Mouse (Mus musculus) midbrain, embryonic 15.5 days (tissue): ENCODE data around the gene 9930021J03Rik. TPM values are rescaled to one million over a fixed set of nuclear protein-coding genes. Genes with fewer than 3 reads are reported as not detected.

Experiments
- ATAC-seq: fragments of 200-750 bp; cut with Nextera tagmentation; replicated peaks from 2 replicates; pipeline ENCODE4 v1.8.0; 2017; ENCODE audit warnings: moderate TSS enrichment
- H3K27ac ChIP-seq: fragments of 300-500 bp; sonication (generic); 2 replicates; pipeline ENCODE4 v1.5.1; 2015; ENCODE audit warnings: mild to moderate bottlenecking, inconsistent platforms
- H3K27me3 ChIP-seq: fragments of 300-500 bp; sonication (generic); replicated peaks from 2 replicates; pipeline ENCODE4 v1.6.1; 2015; ENCODE audit warnings: inconsistent platforms
- H3K36me3 ChIP-seq: fragments of 300-500 bp; sonication (generic); replicated peaks from 2 replicates; pipeline ENCODE4 v1.6.1; 2015; ENCODE audit warnings: inconsistent platforms
- H3K4me1 ChIP-seq: fragments of 300-500 bp; sonication (generic); 2 replicates; pipeline ENCODE4 v1.6.1; 2015; ENCODE audit warnings: inconsistent platforms
- H3K4me2 ChIP-seq: fragments of 300-500 bp; sonication (generic); 2 replicates; pipeline ENCODE4 v1.6.1; 2015; ENCODE audit warnings: inconsistent platforms, mild to moderate bottlenecking, moderate library complexity
- H3K4me3 ChIP-seq: fragments of 300-500 bp; sonication (generic); 2 replicates; pipeline ENCODE4 v1.5.1; 2015; ENCODE audit warnings: mild to moderate bottlenecking, inconsistent platforms
- H3K9ac ChIP-seq: fragments of 300-500 bp; sonication (generic); 2 replicates; pipeline ENCODE4 v1.6.1; 2015; ENCODE audit warnings: mild to moderate bottlenecking, inconsistent platforms
- H3K9me3 ChIP-seq: fragments of 300-500 bp; sonication (generic); 2 replicates; pipeline ENCODE4 v1.6.1; 2016; ENCODE audit warnings: inconsistent platforms
- WGBS: fragments of 180-500 bp; shearing (Covaris S2); methylation state at CpG from one replicate; pipeline ENCODE4 v1.1.7; 2015; ENCODE audit warnings: mixed read lengths; 5-methylcytosine and 5-hydroxymethylcytosine counted together
- polyA plus RNA-seq: library from polyadenylated mRNA; unstranded; fragments of >200 nt; fragmentation: Nextera tagmentation; extraction: Ambion mirVana; gene quantifications from 2 replicates; pipeline ENCODE4 v1.2.1, GENCODE M21; 2015

Gene 9930021J03Rik
- polyA plus RNA-seq, 1 experiment from 2014 or later: 7.5 TPM

DNA sequence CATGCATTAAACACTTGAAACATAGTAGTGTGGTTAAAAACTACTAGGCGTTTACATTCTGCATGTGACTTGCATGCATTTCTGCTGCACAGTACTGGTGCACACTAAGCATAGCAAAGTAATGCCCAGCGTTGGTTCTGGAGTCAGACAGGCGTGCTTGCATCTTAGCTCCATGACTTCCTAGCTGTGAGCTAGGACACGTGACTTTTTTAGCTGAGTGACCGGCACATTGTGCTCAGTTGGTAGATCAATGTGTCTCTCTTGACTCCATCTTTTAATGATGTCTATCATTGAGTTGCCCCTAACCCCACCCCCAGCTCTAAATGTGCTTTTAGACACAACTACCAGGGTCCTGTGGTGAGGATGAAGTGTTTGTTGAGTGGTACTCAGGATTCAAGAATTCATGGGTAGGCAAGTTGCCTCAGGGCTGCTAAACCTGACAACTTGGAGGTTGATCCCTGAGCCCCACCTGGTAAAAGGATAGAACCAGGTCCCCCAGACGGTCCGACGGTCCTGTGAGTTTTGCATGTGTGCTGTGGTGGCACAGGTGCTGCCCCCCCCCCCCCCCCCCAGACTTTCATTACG lies 98.4 kb downstream of the 9930021J03Rik start:
- Histone ChIP-seq H3K9ac (no peak overlapping the region), H3K27me3 (no peaks in the 10 kb centered on the region), H3K4me1 (no peaks in the 10 kb centered on the region), H3K9me3 (no peaks in the 10 kb centered on the region), H3K36me3 (no peaks in the 10 kb centered on the region), H3K4me3 (no peak overlapping the region), H3K27ac (no peak overlapping the region), H3K4me2 (no peak overlapping the region)
- no peak for ATAC-seq
- 91% methylated on average over 9 of the region's 9 CpGs for WGBS

DNA sequence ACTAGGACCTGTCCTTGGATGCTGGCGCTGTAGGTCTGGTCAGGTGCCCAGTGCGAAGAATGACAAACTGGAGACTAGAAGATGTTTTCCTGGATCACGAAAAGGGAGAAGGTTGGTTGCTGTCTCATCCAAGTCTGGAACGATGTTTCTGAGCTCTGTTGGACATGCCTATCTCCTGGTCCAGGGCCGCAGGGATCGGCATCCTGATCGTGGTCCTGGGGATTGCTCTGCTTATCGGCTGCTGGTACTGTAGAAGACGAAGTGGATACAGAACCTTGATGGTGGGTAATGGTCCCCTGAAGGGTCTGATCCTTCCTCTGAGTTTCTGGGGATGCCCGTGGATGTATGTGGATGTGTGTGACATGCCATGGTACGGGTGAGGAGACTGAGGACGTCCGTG lies 101.4 kb downstream of the 9930021J03Rik start:
- ATAC-seq: no peak
- H3K4me2 ChIP-seq: no peak overlapping the region
- WGBS: 94% methylated on average over 13 of the region's 13 CpGs
- no peaks in the 10 kb centered on the region for H3K4me1 ChIP-seq
- H3K4me3 ChIP-seq: no peak overlapping the region
- H3K27me3 ChIP-seq: no peaks in the 10 kb centered on the region
- H3K27ac ChIP-seq: no peak overlapping the region
- H3K36me3 ChIP-seq: no peaks in the 10 kb centered on the region
- H3K9me3 ChIP-seq: no peaks in the 10 kb centered on the region
- no peak overlapping the region for H3K9ac ChIP-seq

DNA sequence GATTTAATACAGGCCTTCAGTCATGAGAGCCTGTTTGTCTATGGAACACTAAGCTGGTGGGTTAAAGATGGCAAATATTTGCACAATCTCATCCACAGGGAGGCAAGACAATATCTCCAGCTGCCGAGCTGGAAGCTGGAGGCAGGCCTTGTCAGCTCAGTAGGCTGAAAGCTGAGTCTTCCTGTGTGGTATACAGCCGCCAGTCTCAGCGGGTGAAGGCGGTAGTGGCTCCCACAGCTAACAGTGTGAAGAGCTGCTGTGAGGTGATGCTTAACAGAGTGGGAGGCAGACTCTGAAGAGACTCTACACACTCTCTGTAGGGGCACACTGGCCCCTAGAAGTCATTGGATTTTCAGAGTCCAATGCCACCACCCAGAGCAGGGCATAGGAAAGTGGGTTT lies 104.1 kb downstream of the 9930021J03Rik start:
- Histone ChIP-seq H3K27me3 (no peaks in the 10 kb centered on the region), H3K4me2 (no peak overlapping the region), H3K4me3 (no peak overlapping the region), H3K9me3 (no peaks in the 10 kb centered on the region), H3K4me1 (no peaks in the 10 kb centered on the region), H3K36me3 (no peaks in the 10 kb centered on the region), H3K27ac (no peak overlapping the region), H3K9ac (no peak overlapping the region)
- no peak for ATAC-seq
- whole genome bisulfite sequencing: 70% methylated on average over 4 of the region's 4 CpGs

DNA sequence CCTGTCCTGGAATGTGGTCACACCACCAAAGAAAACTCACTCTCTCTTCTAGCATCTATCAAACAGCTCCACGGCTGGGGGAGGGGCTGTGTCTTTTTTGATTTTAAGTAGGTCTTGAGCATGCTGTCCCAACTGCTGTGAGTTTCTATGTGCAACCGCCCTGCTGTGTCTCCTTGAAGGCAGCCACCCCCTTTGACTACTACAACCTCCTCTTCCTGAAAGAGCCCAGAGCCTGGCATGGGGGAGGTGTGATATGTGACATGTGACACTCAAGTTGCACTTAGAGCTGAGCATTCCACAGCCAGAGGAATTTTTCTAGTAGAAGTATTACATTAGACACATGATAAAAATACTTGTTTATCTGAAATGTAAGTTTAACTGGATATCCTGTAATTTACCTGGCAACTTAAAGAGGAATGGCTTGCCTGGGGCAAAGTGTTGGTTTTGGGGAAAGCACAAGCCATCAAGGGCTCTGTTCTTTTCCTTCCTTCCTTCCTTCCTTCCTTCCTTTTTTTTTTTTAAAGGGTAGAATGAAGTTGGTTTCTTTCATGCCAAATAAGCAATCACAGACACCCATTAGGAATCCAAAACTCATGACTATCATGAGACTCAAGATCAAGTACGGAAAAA lies 108.4 kb downstream of the 9930021J03Rik start, which contains the start of gene Mlana:
Gene Mlana (plus strand): TSS at position 580 of the 630 bp plus-strand sequence.
- no peak for ATAC-seq
- no peak within 1 kb of the TSS for H3K4me3 ChIP-seq
- no peak within 1 kb of the TSS for H3K27ac ChIP-seq
- H3K36me3 ChIP-seq: no peaks in the 10 kb centered on the region
- H3K27me3 ChIP-seq: no peaks in the 10 kb centered on the region
- H3K9ac ChIP-seq: no peak within 1 kb of the TSS
- no peaks in the 10 kb centered on the region for H3K9me3 ChIP-seq
- no peak within 1 kb of the TSS for H3K4me2 ChIP-seq
- H3K4me1 ChIP-seq: no peaks in the 10 kb centered on the region
- 56% methylated on average over 3 of the region's 3 CpGs for WGBS

DNA sequence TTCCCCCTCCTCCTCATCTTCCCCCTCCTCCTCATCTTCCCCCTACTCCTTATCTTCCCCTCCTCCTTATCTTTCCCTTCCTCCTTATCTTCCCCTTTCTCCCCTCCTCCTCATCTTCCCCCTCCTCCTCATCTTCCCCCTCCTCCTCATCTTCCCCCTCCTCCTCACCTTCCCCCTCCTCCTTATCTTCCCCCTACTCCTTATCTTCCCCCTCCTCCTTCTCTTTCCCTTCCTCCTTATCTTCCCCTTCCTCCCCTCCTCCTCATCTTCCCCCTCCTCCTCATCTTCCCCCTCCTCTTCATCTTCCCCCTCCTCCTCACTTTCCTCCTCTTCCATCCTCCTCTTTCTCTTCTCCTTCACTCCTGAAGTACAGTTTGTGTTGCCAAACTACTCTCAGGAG lies 108.9 kb downstream of the 9930021J03Rik start:
- Histone ChIP-seq H3K4me2 (no peak overlapping the region), H3K4me1 (no peaks in the 10 kb centered on the region), H3K9ac (no peak overlapping the region), H3K27ac (no peak overlapping the region), H3K4me3 (no peak overlapping the region), H3K9me3 (no peaks in the 10 kb centered on the region), H3K36me3 (no peaks in the 10 kb centered on the region), H3K27me3 (no peaks in the 10 kb centered on the region)
- no peak for ATAC-seq

DNA sequence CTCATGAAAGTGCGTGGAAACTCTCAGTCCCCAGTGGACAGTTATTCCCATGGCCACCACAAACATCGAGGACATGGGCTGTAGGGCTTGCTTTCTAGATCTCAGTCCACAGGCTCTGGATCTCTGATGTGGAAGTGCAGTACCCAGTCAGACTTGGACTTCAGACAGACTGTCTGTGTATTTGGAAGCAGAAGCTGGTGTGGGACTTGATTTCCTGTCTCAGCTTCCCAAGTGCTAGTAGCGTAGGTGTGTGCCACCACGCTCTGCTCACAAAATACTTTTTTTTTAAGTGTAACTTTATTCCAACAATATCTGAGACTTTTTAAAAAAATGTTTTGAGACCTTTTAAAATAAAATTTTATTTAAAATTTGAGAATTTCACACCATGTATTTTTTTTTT lies 109.5 kb downstream of the 9930021J03Rik start:
- ATAC-seq: no peak
- WGBS: 96% methylated on average over 4 of the region's 4 CpGs
- no peak overlapping the region for H3K4me2 ChIP-seq

DNA sequence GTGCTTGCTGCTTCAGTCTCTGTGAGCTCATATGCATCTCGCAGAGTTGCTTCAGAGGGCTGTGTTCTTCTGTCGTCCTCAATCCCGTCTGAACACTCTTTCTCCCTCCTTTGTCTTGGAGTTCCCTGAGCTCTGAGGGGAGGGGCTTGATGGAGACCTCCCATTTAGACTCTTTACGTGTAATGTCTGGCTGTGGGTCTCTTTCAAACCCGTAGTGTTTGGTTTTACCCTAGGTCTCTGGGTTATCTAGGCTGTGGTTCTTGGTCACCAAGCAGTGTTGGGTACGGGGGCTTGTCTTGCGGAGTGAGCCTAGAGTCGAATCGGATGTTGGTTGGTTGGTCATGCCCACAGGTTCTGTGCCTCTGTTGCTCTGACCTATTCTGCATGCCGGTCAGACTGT lies 110.7 kb downstream of the 9930021J03Rik start:
- no peak for ATAC-seq
- Histone ChIP-seq H3K9ac (no peak overlapping the region), H3K4me1 (no peaks in the 10 kb centered on the region), H3K4me3 (no peak overlapping the region), H3K9me3 (no peaks in the 10 kb centered on the region), H3K36me3 (no peaks in the 10 kb centered on the region), H3K4me2 (no peak overlapping the region), H3K27me3 (no peaks in the 10 kb centered on the region), H3K27ac (no peak overlapping the region)
- WGBS: 85% methylated on average over 10 of the region's 10 CpGs

More for the DNA sequence above, 109.5 kb downstream of the 9930021J03Rik start:
- no peak overlapping the region for H3K9ac ChIP-seq
- no peaks in the 10 kb centered on the region for H3K27me3 ChIP-seq
- no peak overlapping the region for H3K4me3 ChIP-seq
- no peak overlapping the region for H3K27ac ChIP-seq
- H3K4me1 ChIP-seq: no peaks in the 10 kb centered on the region
- H3K36me3 ChIP-seq: no peaks in the 10 kb centered on the region
- no peaks in the 10 kb centered on the region for H3K9me3 ChIP-seq

DNA sequence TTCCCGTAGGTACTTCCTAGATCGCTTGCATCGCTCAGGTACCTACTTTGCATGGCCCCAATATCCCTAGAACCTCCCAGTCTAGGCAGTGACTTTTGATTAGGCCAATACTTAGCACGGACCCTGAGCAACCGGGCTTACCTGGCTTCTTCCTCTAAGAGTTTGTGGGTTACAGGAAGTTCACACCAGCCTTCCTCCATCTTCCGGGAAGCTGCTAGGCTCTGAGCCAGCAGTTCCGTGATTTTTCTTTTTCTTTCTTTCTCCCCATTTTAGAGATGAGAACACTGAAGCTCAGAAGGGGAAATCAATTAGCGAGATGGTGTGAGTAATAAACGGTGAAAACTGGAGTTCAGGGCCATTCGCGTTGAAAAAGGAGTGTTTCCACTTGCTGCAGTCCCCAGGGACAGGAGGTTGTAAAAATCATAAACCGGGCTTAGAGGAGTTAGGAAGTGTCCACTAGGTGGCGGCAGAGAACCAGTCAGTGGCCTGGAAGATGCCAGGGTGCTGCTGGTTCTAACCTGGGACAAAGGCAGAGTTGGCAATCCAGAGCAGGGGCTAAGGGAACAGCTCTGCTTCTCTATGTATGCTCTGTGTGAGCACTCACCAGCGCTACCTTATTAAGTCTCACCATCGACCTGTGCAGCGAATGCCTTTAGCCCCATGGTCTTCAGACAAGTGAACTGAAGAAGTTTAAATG lies 121.8 kb downstream of the 9930021J03Rik start:
- H3K27ac ChIP-seq: no peak overlapping the region
- H3K4me3 ChIP-seq: no peak overlapping the region
- H3K9ac ChIP-seq: no peak overlapping the region
- H3K4me2 ChIP-seq: no peak overlapping the region
- no peaks in the 10 kb centered on the region for H3K27me3 ChIP-seq
- 53% methylated on average over 16 of the region's 16 CpGs for WGBS
- H3K4me1 ChIP-seq: no peaks in the 10 kb centered on the region
- H3K9me3 ChIP-seq: no peaks in the 10 kb centered on the region
- H3K36me3 ChIP-seq: no peaks in the 10 kb centered on the region
- ATAC-seq: peak; percentile 62; the same call in 1 of the 2 replicates

DNA sequence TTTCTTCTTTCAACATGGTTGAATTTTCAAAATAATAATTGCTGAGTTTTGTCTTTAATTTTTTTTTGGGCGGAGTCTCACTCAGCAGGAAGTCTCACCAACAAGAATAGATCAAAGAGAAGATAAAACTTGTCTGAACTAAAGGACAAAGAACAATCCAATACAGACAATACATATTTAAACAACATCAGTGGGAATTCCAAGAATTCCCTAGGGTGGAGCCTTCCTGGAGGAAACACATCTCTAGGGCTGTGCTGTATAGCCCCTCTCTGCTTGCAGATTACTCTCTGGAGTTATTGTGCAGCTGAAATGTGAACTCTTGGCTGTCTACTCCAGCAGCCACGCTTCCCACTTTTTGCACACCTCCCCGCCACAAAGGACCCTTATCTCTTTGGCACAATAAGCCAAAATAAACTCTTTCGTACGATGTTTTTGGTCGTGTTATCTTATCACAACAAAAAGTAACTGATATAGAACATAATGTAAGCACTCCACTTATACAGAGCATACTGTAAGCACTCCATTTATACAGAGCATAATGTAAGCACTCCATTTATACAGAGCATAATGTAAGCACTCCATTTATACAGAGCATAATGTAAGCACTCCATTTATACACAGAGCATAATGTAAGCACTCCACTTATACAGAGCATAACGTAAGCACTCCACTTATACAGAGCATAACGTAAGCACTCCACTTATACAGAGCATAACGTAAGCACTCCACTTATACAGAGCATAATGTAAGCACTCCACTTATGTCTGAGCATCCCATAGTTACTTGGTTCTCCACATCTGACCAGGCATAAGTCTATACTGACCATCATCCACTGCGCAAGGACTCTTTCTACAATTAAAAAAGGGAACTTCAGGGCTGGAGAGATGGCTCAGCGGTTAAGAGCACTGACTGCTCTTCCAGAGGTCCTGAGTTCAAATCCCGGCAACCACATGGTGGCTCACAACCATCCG lies 125.3 kb downstream of the 9930021J03Rik start:
- Histone ChIP-seq H3K4me1 (no peaks in the 10 kb centered on the region), H3K36me3 (no peaks in the 10 kb centered on the region), H3K4me2 (no peak overlapping the region), H3K27ac (no peak overlapping the region), H3K27me3 (no peaks in the 10 kb centered on the region), H3K4me3 (no peak overlapping the region), H3K9me3 (no peaks in the 10 kb centered on the region), H3K9ac (no peak overlapping the region)
- ATAC-seq: no peak
- WGBS: 87% methylated on average over 13 of the region's 13 CpGs

DNA sequence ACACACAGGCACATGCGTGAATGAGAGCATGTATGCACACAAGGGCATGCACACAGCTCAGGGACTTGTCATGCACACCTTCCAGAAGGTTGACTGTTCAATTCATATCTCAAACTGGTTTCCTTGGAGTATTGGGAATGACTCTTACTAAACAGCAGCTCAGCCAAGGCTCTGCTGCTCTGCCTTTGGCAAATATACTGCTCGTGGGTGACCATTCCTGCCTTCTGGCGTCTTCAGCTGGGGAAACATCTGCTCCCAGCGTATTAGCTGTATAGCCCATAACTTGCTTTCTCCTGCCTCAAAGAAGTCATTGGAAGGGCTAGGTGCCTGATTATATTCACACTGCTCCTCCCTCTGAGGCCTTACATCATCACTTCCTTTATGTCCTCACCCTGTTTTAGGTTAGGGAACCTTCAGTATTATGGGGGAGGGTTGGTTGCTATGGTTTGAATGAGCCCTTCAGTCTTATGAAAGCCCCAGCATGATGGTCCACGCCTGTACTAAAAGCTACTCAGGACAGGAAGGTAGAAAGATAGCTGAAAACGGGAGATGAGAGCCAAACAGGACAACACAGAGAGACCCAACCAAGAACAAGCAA lies 127.5 kb downstream of the 9930021J03Rik start:
- no peaks in the 10 kb centered on the region for H3K9me3 ChIP-seq
- H3K4me2 ChIP-seq: no peak overlapping the region
- WGBS: 85% methylated on average over 6 of the region's 6 CpGs
- H3K9ac ChIP-seq: no peak overlapping the region
- no peak for ATAC-seq
- H3K4me1 ChIP-seq: no peaks in the 10 kb centered on the region
- no peaks in the 10 kb centered on the region for H3K36me3 ChIP-seq
- no peak overlapping the region for H3K4me3 ChIP-seq
- H3K27ac ChIP-seq: no peak overlapping the region
- no peaks in the 10 kb centered on the region for H3K27me3 ChIP-seq

DNA sequence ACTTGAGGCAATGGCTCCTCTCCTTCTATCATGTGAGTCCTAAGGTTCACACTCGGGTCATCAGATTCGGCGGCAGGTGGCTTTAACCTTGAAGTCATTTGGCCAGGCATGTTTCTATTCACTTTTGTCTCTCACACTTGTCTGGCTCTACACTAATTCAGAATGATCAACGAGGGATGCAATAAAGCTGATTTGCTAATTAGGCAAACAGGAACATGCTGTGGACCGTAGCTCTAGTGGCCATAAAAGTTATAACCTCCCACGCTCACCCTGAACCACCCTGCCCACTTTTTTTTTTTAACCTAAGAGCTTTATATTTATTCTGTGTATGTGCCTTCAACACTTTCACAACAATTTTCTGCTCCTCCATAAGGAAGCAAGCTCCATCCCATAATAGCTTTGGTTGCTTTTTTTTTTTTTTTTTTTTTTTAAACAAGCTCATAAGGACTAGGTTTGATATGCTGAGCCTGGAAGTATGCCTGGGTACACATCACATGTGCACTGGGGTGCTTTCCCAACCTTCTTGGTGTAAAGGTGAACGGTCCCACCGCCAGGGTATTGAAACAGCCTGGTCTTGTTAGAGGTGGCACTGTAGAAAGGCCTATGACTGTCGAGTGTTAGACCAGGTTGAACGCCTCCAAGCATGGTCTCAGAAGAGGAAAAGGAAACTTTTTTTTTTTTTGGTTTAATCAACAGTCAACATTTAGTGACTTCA lies 129.2 kb downstream of the 9930021J03Rik start:
- no peak overlapping the region for H3K27ac ChIP-seq
- no peaks in the 10 kb centered on the region for H3K4me1 ChIP-seq
- 90% methylated on average over 10 of the region's 10 CpGs for WGBS
- H3K27me3 ChIP-seq: no peaks in the 10 kb centered on the region
- H3K4me2 ChIP-seq: no peak overlapping the region
- no peaks in the 10 kb centered on the region for H3K36me3 ChIP-seq
- no peak for ATAC-seq
- no peaks in the 10 kb centered on the region for H3K9me3 ChIP-seq
- no peak overlapping the region for H3K4me3 ChIP-seq
- no peak overlapping the region for H3K9ac ChIP-seq
